Mouse (Mus musculus): ENCODE data around the gene Qrsl1. TPM values are rescaled to one million over a fixed set of nuclear protein-coding genes. Genes with fewer than 3 reads are reported as not detected.
"Not testable (repeated sequence)": the region's sequence is repeated elsewhere in the genome, so short reads cannot be mapped to it uniquely, and the experiment has no call there.

The Qrsl1 gene
- polyA plus RNA-seq (2015; fragmentation: Nextera tagmentation; extraction: Ambion mirVana): 22.2 and 23.6 TPM in 2 replicates

DNA sequence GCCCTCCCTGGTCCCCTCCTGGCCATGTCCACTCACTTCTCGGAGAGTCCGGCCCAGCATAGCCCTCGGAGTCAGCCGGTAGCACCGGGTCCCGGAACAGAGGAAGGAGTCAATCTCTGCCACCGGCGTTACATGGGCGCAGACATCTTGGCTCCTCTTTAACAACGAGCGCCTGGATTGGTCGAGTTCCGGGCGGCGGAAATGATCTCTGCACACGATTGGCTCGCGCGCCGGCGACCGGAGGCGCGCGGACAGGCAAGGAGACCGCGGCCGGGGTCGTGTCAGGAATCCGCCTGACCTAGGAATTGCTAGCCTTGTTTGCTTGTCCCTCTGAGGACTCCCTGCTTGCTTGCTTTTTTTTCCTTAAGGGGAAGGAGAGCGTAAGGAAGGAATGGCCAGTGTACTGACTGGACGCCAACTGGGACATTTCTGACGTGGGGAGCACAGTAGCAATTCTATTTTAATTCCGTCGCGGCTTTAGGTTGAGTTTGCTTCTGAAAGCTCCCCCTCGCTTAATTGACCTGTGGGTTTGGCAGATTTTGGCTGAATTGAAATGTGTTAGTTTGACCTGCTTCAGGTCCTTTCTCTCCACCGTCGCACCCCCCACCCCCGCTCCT lies at the start of gene Qrsl1, which contains the start of gene Rtn4ip1:
Gene Qrsl1, minus strand, starts transcription at position 168 of the 617 bp plus-strand sequence.
Gene Rtn4ip1, plus strand, starts transcription at position 230 of the 617 bp plus-strand sequence.
- Histone ChIP-seq H3K4me1 (peaks cover 19% of the 10 kb centered on the region), H3K36me3 (no peaks in the 10 kb centered on the region), H3K9me3 (replicated peaks) (no peaks in the 10 kb centered on the region), H3K4me2 (peak within 1 kb of the TSS; percentile 83), H3K4me3 (replicated peaks) (peak within 1 kb of the TSS; percentile 83), H3K27ac (replicated peaks) (peak within 1 kb of the TSS; percentile 85), H3K27me3 (replicated peaks) (no peaks in the 10 kb centered on the region), H3K9ac (replicated peaks) (peak within 1 kb of the TSS; percentile 74)
- under 1% methylated on average over 40 of the region's 40 CpGs for WGBS
- ATAC-seq (ENCODE audit: low FRiP score): peak; percentile 99

DNA sequence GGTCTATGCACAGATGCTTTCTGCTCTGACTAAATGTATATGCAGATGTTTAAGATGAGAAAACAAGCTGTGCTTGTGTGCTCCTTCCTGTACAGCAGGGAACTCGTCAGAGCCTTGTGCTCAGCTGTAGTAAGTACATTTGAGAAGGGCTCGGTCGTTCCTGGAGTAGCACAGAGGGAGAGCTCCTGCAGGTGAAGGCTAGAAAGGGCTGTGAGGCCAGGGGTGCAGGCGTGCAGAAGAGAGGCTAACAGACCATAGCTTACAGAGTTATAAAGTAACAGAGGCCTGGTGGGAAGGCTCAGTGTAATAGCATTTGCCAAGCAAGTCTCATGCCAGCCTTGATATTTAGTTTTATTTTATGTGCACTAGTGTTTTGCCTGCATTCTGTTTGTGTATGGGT lies 43.9 kb upstream of the Qrsl1 start:
- no peak overlapping the region for H3K4me2 ChIP-seq
- no peaks in the 10 kb centered on the region for H3K9me3 ChIP-seq (replicated peaks)
- no peaks in the 10 kb centered on the region for H3K27me3 ChIP-seq (replicated peaks)
- ATAC-seq (ENCODE audit: low FRiP score): no peak
- no peaks in the 10 kb centered on the region for H3K36me3 ChIP-seq
- H3K4me3 ChIP-seq (replicated peaks): no peak overlapping the region
- 78% methylated on average over 4 of the region's 4 CpGs for WGBS
- H3K9ac ChIP-seq (replicated peaks): no peak overlapping the region
- no peak overlapping the region for H3K27ac ChIP-seq (replicated peaks)
- H3K4me1 ChIP-seq: 0 out of 2 replicates have a peak, but pooled peaks cover 3% of the 10 kb centered on the region

DNA sequence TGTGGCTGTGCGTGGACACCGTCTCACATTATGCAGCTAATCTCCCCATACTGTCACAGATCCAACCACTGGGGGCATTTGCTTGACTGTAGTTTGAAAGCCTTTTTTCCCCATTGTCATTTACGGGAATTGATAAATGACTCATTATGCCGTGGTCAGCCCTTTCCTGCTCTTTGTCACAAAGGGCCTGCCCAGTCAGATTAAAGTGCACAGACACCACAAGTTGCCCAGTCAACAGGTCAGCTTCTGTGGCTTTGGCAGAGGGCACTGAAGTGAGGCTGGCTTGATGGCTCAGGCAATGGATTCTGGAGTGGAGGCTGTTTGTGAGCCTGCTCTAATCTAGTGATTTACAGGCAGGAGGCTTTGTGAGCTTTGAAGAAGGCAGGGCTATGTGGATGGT lies 42.2 kb upstream of the Qrsl1 start:
- Histone ChIP-seq H3K9ac (replicated peaks) (no peak overlapping the region), H3K4me1 (0 out of 2 replicates have a peak, but pooled peaks cover 3% of the 10 kb centered on the region), H3K36me3 (no peaks in the 10 kb centered on the region), H3K27ac (replicated peaks) (no peak overlapping the region), H3K4me3 (replicated peaks) (no peak overlapping the region), H3K9me3 (replicated peaks) (no peaks in the 10 kb centered on the region), H3K4me2 (no peak overlapping the region), H3K27me3 (replicated peaks) (no peaks in the 10 kb centered on the region)
- WGBS: 41% methylated on average over 4 of the region's 4 CpGs
- ATAC-seq (ENCODE audit: low FRiP score): no peak

DNA sequence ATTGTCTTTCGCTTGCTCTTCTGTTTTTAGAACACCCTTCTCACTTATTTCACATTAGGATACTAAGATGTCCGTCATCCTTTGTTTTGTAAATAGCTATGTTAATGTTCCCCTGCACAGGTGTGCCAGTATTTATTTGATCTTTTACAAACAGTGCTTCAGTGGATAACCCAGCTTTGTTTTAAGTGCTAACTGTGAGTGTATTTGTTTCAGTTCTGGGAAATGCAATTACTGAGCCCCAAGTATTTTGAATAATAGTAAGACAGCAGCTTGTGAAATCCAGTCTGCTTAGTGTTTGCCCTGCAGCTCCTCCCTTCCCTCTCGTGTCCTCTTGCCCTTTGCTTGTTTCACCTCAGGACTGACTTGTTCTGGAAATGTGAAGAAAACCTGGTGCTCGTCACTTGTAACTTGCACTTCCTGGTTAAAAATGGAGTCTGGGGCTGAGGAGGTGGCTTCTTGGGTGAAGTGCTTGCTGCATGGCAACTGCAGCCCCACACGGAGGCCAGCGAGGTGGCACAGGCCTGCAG lies 37.7 kb upstream of the Qrsl1 start:
- Histone ChIP-seq H3K4me3 (replicated peaks) (no peak overlapping the region), H3K27me3 (replicated peaks) (no peaks in the 10 kb centered on the region), H3K9me3 (replicated peaks) (no peaks in the 10 kb centered on the region), H3K27ac (replicated peaks) (no peak overlapping the region), H3K9ac (replicated peaks) (no peak overlapping the region), H3K4me2 (no peak overlapping the region), H3K36me3 (no peaks in the 10 kb centered on the region; the same call in 1 of the 2 replicates), H3K4me1 (0 out of 2 replicates have a peak, but pooled peaks cover 3% of the 10 kb centered on the region)
- ATAC-seq (ENCODE audit: low FRiP score): no peak
- 78% methylated on average over 6 of the region's 6 CpGs for WGBS

DNA sequence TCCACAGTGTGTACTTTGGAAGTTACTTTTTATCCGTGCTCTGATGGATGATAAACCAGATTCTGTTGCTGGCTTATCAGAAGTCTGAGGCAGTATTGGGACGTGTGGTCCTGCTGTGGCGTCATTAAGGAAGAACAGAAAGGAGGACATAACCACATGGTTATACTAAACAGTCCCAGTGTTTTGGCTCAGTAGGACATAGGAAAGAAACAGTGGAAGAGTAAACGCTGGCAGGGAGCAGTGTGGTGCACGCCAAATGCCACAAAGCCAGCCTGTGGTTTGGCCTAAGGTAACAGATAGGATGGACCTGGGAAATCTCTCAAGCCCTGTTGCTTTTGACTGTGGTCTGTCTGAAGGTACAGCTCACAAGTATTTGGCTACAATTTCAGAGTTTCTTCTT lies 27.1 kb upstream of the Qrsl1 start:
- H3K36me3 ChIP-seq: peaks cover 16% of the 10 kb centered on the region; the same call in 1 of the 2 replicates
- H3K4me2 ChIP-seq: no peak overlapping the region
- no peaks in the 10 kb centered on the region for H3K4me1 ChIP-seq
- no peak overlapping the region for H3K27ac ChIP-seq (replicated peaks)
- WGBS: 66% methylated on average over 5 of the region's 5 CpGs
- no peaks in the 10 kb centered on the region for H3K9me3 ChIP-seq (replicated peaks)
- no peak overlapping the region for H3K4me3 ChIP-seq (replicated peaks)
- no peaks in the 10 kb centered on the region for H3K27me3 ChIP-seq (replicated peaks)
- no peak for ATAC-seq (ENCODE audit: low FRiP score)
- no peak overlapping the region for H3K9ac ChIP-seq (replicated peaks)

DNA sequence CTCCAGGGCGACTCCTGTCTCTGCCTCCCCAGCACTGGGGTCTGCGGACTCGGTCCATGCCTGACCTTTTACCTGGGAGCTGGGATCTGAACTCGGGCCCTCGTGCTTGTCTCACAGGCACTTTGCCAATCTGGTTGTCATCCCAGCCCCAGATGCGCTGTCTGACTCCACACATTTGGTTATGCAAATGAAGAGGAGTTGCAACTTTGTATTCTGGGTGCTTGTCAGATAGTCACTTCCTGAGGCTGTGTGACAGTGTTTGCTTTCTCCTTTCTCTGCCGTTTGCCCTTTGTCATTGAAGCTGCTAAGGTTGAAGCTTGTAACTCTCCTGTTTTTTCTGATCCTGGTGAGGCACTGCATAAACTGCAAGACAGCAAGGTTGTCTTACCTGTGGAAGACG lies 26.2 kb upstream of the Qrsl1 start:
- no peak for ATAC-seq (ENCODE audit: low FRiP score)
- no peak overlapping the region for H3K4me3 ChIP-seq (replicated peaks)
- 84% methylated on average over 8 of the region's 8 CpGs for WGBS
- no peak overlapping the region for H3K4me2 ChIP-seq
- no peak overlapping the region for H3K27ac ChIP-seq (replicated peaks)
- H3K36me3 ChIP-seq: peaks cover 14% of the 10 kb centered on the region; the same call in 1 of the 2 replicates
- no peaks in the 10 kb centered on the region for H3K9me3 ChIP-seq (replicated peaks)
- H3K9ac ChIP-seq (replicated peaks): no peak overlapping the region
- no peaks in the 10 kb centered on the region for H3K4me1 ChIP-seq
- H3K27me3 ChIP-seq (replicated peaks): no peaks in the 10 kb centered on the region

DNA sequence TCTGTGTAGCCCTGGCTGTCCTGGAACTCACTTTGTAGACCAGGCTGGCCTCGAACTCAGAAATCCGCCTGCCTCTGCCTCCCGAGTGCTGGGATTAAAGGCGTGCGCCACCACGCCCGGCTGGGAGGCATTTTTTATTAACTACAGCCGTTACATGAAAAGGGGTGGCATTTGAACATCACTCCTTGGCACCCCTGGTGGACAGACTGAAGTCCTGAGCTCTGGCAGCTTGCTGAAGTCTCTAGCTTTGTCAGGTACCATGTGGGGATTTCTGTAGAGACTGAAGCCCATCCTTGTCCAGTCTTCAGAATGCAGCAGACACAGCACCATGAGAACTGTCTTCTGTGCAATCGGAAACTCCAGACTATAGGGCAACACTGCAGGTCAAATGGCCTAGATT lies 24.2 kb upstream of the Qrsl1 start:
- ATAC-seq (ENCODE audit: low FRiP score); H3K36me3 ChIP-seq; H3K27me3 ChIP-seq (replicated peaks); H3K4me1 ChIP-seq; H3K9me3 ChIP-seq (replicated peaks); H3K9ac ChIP-seq (replicated peaks); H3K4me2 ChIP-seq; H3K4me3 ChIP-seq (replicated peaks); H3K27ac ChIP-seq (replicated peaks): not testable (repeated sequence)
- 89% methylated on average over 9 of the region's 9 CpGs for WGBS

DNA sequence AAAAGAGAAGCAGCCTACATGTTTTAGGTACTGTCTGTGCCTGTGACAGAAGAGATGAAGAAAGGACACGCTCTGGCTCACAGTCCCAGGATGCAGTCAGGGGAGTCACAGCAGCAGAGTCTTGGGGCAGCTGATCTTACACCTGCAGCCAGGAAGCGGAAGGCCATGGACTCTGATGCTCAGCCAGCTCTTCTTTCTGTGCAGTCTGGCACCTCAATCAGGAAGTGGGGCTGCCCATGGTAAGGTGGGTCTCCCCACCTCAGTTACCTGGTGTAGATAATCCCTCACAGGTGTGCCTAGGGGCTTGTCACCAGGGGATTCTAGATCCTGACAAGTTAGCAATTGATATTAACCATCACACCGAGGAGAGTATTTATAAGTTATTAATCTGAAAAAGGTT lies 21.6 kb upstream of the Qrsl1 start:
- ATAC-seq (ENCODE audit: low FRiP score): no peak
- 97% methylated on average over 3 of the region's 3 CpGs for WGBS
- Histone ChIP-seq H3K4me2 (no peak overlapping the region), H3K9me3 (replicated peaks) (no peaks in the 10 kb centered on the region), H3K4me1 (no peaks in the 10 kb centered on the region), H3K27me3 (replicated peaks) (no peaks in the 10 kb centered on the region), H3K4me3 (replicated peaks) (no peak overlapping the region), H3K36me3 (peaks cover 2% of the 10 kb centered on the region; the same call in 1 of the 2 replicates), H3K9ac (replicated peaks) (no peak overlapping the region), H3K27ac (replicated peaks) (no peak overlapping the region)

DNA sequence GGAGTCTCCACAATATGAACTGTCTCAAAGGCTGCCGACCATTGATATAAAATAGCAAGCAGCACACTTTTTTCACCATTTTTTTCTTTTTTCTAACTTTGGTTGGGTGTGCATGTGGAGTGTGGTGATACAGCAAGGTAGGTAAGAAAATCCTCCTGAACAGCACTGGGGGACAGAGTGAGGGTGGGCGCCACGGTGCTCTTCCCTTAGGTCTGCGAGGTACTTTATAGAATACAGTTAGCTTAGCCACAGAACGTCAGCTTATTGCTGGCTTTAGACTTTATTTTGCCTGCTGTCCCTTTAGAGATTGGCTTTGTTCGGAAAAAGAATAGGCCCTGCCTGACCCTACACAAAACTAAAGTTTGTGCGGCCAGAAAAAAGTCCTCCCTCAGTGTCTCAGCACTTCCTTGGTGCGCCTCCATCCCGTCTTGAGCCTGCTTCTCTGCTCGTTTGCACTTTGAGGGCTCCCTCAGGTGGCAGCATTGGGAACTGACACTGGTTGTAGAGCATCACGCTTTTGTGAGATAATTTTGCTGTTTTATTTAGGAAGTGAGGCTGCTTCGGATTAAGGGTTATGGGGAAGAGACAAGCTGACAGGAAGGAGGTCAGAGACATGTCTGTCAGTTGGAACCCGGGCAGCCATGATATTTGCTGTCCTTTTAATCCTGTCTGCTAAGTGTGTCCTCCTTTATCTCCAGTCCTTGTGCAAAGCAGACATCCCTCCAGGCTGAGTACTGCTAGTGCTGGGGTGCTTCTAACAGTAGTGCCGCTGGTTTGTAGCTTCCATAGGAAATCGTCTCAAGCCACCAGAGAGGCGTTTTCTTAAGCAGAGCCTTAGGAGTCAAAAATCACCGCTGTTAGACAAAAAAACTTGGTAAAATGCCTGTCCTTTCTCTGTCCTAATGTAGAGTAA lies 17.4 kb upstream of the Qrsl1 start:
- WGBS: 46% methylated on average over 17 of the region's 17 CpGs
- Histone ChIP-seq H3K36me3 (no peaks in the 10 kb centered on the region), H3K9ac (replicated peaks) (no peak overlapping the region), H3K27me3 (replicated peaks) (no peaks in the 10 kb centered on the region), H3K4me2 (no peak overlapping the region), H3K27ac (replicated peaks) (no peak overlapping the region), H3K4me1 (no peaks in the 10 kb centered on the region), H3K9me3 (replicated peaks) (no peaks in the 10 kb centered on the region), H3K4me3 (replicated peaks) (no peak overlapping the region)
- ATAC-seq (ENCODE audit: low FRiP score): peak; percentile 63; the same call in 1 of the 2 replicates

DNA sequence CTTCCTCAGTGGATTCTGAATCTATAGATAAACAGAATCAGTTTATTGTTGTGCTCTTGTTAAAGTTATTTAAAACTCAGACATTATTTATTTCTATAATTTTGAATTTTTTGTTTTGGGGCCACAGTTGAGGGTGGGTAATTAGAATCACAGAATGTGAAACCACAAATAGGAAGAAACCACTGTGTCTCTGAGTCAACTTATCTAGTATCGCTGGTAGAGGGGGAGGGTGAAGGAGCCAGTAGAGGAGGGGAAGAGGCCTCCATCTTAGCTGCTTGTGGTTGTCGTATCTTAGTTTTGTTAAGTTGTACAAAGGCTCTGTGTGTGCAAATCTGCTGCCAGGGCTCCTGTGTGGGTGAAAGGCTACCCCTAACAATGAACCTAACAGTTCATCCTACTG lies 15.2 kb upstream of the Qrsl1 start:
- Histone ChIP-seq H3K9ac (replicated peaks) (no peak overlapping the region), H3K4me1 (no peaks in the 10 kb centered on the region), H3K27ac (replicated peaks) (no peak overlapping the region), H3K4me3 (replicated peaks) (no peak overlapping the region), H3K36me3 (no peaks in the 10 kb centered on the region), H3K27me3 (replicated peaks) (no peaks in the 10 kb centered on the region), H3K9me3 (replicated peaks) (no peaks in the 10 kb centered on the region), H3K4me2 (no peak overlapping the region)
- 83% methylated on average over 2 of the region's 2 CpGs for WGBS
- no peak for ATAC-seq (ENCODE audit: low FRiP score)

DNA sequence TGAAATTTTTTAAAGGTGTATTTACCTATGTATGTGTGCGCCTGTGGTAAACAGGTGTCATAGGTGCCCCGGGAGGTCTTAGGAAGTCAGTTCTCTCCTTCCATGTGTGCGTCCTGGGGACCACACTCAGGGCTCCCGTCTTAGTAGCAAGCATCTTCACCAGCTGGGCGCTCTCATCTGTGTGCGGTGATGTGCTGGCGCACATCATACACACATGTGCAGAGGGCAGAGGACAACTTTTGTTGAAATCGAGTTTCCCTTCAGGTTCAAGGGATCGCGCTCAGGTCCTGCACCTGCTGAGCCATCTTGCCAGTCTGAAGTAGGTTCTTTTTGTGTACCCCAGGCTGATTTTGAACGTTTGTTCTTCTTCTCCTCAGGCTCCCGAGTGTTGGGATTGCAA lies 14.6 kb upstream of the Qrsl1 start:
- H3K9me3 ChIP-seq (replicated peaks): no peaks in the 10 kb centered on the region
- no peaks in the 10 kb centered on the region for H3K36me3 ChIP-seq
- no peak for ATAC-seq (ENCODE audit: low FRiP score)
- WGBS: 84% methylated on average over 12 of the region's 12 CpGs
- H3K27me3 ChIP-seq (replicated peaks): no peaks in the 10 kb centered on the region
- no peak overlapping the region for H3K27ac ChIP-seq (replicated peaks)
- H3K4me1 ChIP-seq: no peaks in the 10 kb centered on the region
- no peak overlapping the region for H3K4me2 ChIP-seq
- no peak overlapping the region for H3K9ac ChIP-seq (replicated peaks)
- H3K4me3 ChIP-seq (replicated peaks): no peak overlapping the region

Measured in neural tube, embryonic 15.5 days (tissue).